In genomic region chr12:73085739-73086630, GRCm38 (mm10) we compare ENCODE assay signal across 16 mouse cellular contexts. TPM values are rescaled to one million over a fixed set of nuclear protein-coding genes. Genes with fewer than 3 reads are reported as not detected.
DNase-seq lines count a peak whose midpoint lies in the region.
"Had no signal": no experiment of that assay in that cellular context is flagged by ENCODE, and none has a peak within 500 bp of the region (broad histone marks: within the 10 kb centered on the region; RNA-seq: fewer than 3 reads in every experiment).

No protein-coding gene starts in this region.

- DNase-seq in heart, adult 11 months: peak; percentile 15
- DNase-seq in heart, postnatal 4 days: no peak
- DNase-seq in ES-CJ7 (ENCODE audit: low read depth, low spot score): peak; percentile 99
- peak; percentile 100 for DNase-seq in R1 (ENCODE audit: low read depth, low spot score)
- DNase-seq in ZHBTc4 (ENCODE audit: low read depth, low spot score): peak; percentile 97
- DNase-seq in embryo, embryonic 11 days: no peak
- no peak for DNase-seq in cerebellum, adult 9-10 months
- DNase-seq in adrenal gland, postnatal 4 days (ENCODE audit: low spot score in 2 of 2): no peak
- DNase-seq: adrenal gland, adult 2 months; adrenal gland, postnatal 10 days; adrenal gland, postnatal 25 days; B cell, adult 2 months; cerebellum, adult 11-12 months; cerebellum, adult 8-10 months; cerebellum, postnatal 10 days; cerebellum, postnatal 25 days had no signal

RNA-seq across cellular contexts. Expression of gene Six4, which starts 27.3 kb away (rescaled TPM):
- total RNA-seq in heart, postnatal 4 days (2021): 1 to 10 TPM; 2.3 TPM
- total RNA-seq in adrenal gland, postnatal 4 days (2021): 1 to 10 TPM; 2.9 to 3.7 TPM

RNA-seq across cellular contexts. Expression of gene Six1, which starts 32.3 kb away (rescaled TPM):
- total RNA-seq in heart, postnatal 4 days (2021): under 1 TPM; 0.19 to 0.54 TPM
- 1 to 10 TPM; 4.0 to 5.6 TPM for total RNA-seq in adrenal gland, postnatal 4 days (2021)

RNA-seq across cellular contexts. Expression of gene Mnat1, which starts 37.5 kb away (rescaled TPM):
- 10 to 100 TPM; 28.0 to 30.3 TPM for total RNA-seq in heart, postnatal 4 days (2021)
- total RNA-seq in adrenal gland, postnatal 4 days (2021): 10 to 100 TPM; 32.9 to 35.0 TPM

Comparison
In these comparisons a context has a peak if more than half of its experiments do, and no peak if none do; other contexts are left out.
1. DNase-seq: peak in heart, adult 11 months (single experiment), ES-CJ7 (single experiment), R1 (single experiment) and ZHBTc4 (single experiment); none in heart, postnatal 4 days (single experiment), embryo, embryonic 11 days (single experiment), cerebellum, adult 9-10 months (single experiment) and adrenal gland, postnatal 4 days (0 of 2).